Mouse (Mus musculus) layer of hippocampus, adult 9-11 months (tissue): Measurements from ENCODE around the gene Atp2c1.
A peak's percentile ranks its signal among the peaks of the same experiment; 100 is the strongest.

ENCODE experiments used
- DNase-seq: peaks from one replicate; pipeline ENCODE4 v3.0.0; 2022

Gene Atp2c1

GRCm38 (mm10) chr9:105527219-105527618, at the start of gene Atp2c1:
Gene Atp2c1 (minus strand): TSS chr9:105527319.
- DNase-seq: no peak

- no peak for DNase-seq
These were observed 30.3 kb upstream of the Atp2c1 start for GRCm38 (mm10) chr9:105557452-105557851.

DNA sequence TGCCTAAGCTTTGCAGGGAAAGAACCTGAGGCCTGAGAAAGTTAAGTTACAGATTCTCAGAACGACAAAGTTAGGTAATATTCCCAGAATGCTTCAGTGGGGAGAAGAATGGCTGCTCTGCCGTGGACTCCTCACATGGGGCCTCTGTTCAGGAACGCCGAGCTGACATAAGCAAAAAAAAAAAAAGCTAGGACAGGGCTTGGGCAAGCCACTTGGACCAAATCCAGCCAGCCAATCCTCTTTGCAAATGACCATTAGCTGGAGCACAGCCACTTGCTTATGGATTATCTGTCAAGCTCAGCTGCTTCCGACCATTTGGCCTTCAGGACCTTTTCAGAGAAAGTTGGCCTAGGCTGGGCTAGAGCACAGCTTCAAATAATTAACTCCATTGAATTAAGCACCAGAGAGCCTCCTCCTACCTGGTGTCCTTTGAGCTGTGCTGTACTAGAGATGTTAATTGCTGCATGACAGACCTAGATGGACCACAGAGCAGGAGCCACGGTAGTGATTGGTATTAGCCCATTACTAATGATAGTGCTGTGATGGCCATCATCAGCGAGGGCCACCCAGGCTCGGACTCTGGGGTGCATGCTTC, 29.1 kb upstream of the Atp2c1 start:
- no peak for DNase-seq

GRCm38 (mm10) chr9:105554439-105554807, 27.3 kb upstream of the Atp2c1 start:
- DNase-seq: no peak

GRCm38 (mm10) chr9:105553629-105554438, 26.7 kb upstream of the Atp2c1 start:
- DNase-seq: no peak

DNA sequence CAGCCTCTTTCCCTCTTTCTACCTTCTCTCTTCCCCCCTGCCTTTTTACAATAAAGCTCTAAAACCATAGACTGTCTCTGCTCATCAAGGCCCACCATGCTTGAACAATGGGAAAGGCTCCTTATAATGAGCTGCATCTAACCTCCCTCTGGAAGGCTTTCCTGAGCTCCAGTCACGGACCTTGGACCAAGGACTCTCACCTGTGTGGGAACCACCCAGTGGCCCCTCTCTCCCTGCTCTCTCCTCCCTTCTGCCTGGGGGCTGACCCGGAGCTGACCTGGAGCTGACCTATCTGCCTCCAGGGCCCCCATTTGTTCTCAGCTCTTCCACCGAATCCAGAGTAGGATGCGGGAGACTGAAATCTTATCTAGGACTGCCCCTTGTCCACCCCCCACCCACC, 24.3 kb upstream of the Atp2c1 start:
- DNase-seq: no peak

DNA sequence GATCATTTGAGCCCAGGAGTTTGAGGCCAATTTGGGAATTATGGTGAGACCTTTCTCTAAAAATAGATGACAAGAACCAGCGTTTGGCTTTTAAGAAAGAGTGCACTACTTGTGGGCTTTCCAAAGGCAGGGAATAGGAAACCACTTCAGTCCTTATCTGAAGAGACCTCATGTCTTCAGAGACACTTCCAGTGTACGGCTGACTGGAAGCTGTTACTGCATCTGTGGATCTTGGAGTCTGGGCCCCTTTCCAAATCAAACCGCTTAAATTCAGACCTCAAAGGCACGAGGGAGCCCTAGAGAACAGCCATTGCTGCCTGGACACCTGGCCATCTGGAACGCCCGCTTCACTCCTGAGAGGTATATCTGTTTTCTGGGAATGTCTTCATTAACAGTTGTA, 22.0 kb upstream of the Atp2c1 start:
- no peak for DNase-seq

- peak; percentile 70 for DNase-seq
These were observed 17.1 kb upstream of the Atp2c1 start for GRCm38 (mm10) chr9:105544013-105544750.

DNA sequence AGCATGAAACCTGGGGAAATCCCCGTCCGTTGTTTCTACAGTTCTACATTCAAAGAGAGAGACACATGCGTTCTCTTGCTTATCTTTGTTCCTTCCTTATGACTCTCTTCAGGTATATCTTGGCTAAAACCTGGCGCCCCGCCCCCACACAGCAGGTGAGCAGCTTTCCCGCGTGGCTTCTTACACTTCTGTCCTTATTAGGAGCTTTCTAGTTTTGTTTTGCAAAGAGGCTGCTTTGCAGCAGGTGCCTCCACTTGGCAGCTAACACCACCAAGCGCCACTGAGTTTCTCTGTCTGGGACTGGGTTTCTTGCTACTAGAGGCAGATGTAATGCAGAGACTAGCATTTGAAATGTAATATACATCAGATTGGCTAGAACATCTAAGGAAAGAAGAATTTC, 10.4 kb upstream of the Atp2c1 start:
- peak; percentile 61 for DNase-seq

GRCm38 (mm10) chr9:105536877-105537276, 9.8 kb upstream of the Atp2c1 start:
- no peak for DNase-seq

DNA sequence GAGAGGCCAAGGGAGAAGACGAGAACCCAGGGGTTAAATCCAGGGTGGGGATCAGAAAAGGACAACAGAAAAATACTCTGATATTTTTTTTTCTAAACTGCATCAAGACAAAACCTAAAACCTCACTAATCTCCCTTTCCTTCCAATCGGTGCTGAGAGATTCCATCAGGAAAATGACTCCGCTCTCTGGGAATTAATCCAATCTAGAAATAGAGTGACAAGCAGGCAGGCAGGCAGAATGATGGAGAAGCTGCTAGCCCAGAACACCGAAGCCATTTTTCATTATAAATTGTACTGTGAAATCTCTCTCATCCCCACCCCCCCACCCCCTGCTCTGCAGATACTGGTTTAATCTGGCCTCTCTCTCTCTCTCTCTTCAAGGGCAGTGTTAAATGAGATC, 1.8 kb downstream of the Atp2c1 start:
- DNase-seq: peak; percentile 53

GRCm38 (mm10) chr9:105523038-105523437, 4.1 kb downstream of the Atp2c1 start:
- DNase-seq: no peak

DNA sequence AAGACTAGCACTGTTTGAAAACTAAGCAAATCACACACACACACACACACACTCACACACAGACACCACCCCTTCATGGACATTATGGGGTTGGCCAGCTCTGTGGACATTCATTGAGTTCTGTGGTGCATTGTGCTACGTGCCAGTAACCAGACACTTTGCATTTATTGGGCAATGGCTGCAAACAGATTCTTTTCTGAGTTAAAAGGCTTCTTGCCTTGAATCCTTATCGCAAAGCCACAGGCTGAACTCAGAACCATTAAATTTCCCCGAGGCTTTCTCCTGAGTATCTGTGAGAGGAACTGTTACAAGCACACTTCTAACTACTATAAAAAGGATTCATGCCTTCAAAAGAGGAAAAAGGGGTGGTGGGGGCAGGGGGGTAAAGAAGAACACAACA, 5.1 kb downstream of the Atp2c1 start:
- DNase-seq: peak; percentile 35

DNA sequence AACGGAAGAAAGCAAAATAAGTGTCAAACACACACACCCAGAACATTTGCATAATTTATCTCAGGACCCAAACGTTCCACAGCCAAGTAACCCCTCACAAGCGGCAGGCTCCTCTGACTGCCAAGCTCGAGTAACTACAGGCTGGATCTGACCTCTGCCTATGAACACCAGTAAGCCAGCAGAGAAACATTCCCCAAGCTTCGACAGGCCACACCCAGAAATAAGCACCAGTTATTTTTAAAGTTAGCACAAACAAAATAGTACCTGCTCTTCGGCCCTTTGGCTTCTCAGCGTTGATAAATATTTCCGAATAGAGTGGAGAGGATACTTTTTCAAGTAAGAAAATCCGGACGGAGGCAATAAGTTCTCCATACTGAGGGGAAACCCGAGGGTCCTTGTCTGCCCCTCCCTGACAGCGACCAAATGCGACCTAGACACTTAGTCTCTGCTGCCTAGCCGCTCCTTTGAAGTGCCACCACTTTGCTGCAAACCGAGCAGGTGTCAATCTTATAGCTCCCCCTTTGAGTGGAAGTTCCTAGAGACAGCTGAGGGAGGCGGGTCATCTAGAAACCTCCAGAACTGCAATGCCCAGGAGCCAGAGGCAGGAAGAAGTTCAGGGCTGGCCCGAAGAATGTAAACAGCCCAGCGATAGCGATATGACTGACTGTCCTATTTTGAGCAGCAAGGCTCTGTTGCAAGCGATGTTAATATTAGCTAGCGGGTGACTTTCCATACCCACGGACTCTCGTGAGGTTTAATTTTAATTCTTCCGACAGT, 6.2 kb downstream of the Atp2c1 start:
- DNase-seq: no peak

DNA sequence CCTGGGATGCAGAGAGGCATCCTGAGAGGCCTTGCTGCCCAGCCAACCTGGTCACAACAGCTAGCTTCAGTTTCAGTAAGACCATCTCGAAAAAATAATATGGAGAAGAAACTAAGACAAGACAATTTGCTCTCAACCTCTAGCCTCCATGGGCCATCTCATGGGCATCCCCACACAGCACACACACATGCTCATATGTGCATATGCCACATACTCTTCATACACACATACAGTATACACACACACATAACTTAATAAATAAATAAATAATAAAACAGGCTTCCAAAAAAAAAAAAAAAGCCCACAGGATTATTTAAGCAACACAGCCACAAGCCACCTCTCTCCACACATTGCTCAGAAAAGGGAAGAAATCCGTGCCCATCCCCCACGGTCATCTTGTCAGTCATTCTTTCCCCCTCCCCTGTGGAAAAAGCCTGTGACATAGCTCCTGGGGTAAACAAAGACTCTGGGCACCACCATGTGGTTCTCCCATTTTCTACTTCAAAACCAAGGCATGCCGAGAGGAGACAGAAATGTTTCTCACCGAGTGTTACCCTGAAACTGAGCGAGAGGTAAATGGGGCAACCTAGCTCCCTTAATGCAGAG, 7.7 kb downstream of the Atp2c1 start:
- peak; percentile 56 for DNase-seq

DNA sequence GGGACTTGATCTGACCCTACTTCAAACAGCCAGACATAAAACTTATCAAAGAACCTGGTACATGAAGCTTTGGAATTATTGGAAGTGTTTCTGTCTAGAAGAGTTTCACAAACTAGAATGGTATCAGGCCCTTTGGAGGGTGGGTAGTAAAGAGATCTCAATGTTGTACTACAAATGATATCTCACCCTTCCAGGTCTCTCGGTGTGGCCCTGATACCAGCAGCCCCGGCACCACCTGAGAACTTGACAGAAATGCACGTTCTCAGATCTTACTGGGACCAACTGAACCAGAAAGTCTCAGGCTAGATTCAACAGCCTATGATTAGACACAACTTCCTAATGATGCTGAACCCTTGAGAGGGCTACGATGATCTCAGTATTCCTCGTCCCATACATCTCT, 23.4 kb downstream of the Atp2c1 start:
- DNase-seq: no peak

- no peak for DNase-seq
These were observed 24.7 kb downstream of the Atp2c1 start for GRCm38 (mm10) chr9:105502389-105502788.

DNA sequence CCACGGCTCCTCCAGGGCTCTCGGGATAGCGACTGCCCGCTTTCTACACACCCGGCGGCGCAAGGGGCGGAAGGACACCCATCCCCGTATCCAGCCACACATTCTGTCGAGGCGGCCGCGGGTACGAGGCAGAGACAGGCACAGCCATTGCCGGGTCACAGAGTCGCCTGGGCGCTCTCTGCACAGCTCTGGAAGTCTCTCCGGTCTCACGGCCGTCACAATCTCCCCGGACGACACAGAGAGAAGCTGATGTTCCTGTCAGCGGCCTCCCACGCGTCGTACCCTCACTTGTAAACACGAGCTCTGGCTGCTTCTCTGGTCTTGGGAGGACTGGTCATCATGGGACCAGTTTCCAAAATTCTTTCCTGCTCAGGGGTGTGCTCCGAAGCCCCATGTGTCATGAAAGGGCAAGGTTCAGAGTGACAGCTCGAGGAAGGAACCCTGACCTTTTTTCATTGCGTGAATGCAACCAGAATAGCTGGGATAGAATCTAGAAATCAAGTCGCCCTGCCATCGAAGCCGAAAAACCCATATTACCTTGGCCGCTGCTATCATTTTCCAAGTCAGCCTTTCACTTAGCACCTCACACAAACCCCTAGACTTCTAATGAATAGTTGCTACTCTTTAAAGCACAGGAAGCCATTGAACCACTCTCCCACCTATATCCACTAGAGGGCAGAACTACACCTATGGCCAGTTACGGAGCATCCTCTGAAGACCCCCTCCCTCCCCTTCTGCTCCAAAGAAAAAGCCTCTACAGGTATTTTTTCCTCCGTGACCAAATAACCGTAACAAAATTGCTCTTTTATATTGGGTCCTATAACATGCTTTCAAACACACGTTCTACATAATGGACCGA, 31.6 kb downstream of the Atp2c1 start:
- DNase-seq: peak; percentile 79

GRCm38 (mm10) chr9:105494553-105495315, 32.4 kb downstream of the Atp2c1 start:
- peak; percentile 98 for DNase-seq

DNA sequence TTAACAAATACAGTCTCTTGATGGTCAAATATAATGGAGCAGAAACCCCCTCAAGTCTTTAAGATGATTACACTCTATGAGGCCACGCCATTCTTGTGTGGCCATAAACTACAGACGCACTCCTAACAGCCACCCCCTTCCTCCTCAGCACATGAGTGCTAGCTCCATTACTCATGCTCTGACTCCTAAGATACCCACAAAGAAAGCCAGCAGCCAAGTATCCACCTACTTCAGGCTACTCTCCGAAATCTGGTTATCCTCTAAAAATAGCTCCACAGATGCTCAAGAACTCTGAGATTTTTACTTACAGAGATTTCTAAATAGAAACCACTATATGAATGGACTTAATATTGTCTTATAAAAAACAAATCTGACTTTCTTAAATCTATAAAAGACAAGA, 34.4 kb downstream of the Atp2c1 start:
- DNase-seq: peak; percentile 33

GRCm38 (mm10) chr9:105488363-105488762, 38.8 kb downstream of the Atp2c1 start:
- DNase-seq: no peak
